8 mouse cellular contexts compared by ENCODE assay signal in genomic region chr14:46779217-46779616, GRCm38 (mm10). TPM values are rescaled to one million over a fixed set of nuclear protein-coding genes. Genes with fewer than 3 reads are reported as not detected.
A peak's percentile ranks its signal among the peaks of the same experiment; 100 is the strongest.
DNase-seq lines count a peak whose midpoint lies in the region; ATAC-seq and TF ChIP-seq lines count a peak whose summit lies in the region.

No protein-coding gene starts in this region.

- TF ChIP-seq RAD21 in CH12.LX (IDR thresholded peaks at IDR 0.05; ENCODE audit: low read depth, low read length), result no peak; the same call in 1 of the 2 replicates

- H3K9ac ChIP-seq in CH12.LX (ENCODE audit: insufficient read depth, low read depth), result no peak overlapping the region
- no peak overlapping the region for H3K9ac ChIP-seq in ES-Bruce4 (ENCODE audit: low read depth, poor library complexity, severe bottlenecking)

- dilution Hi-C loops in CH12.LX (cut with MboI; ENCODE audit: extremely low pct_ligation_motif_present, extremely low pct_unique_long_range_greater_than_20kb, low sequenced_read_pairs), result no loop called here

- H3K4me3 ChIP-seq in CH12.LX (replicated peaks in 1 of 3; ENCODE audit: low read depth in 2 of 3, low read length in 2 of 3, poor library complexity in 1 of 3), result no peak overlapping the region
- no peak overlapping the region for H3K4me3 ChIP-seq in ES-Bruce4 (ENCODE audit: low read depth, low read length)

- H3K36me3 ChIP-seq in CH12.LX (replicated peaks in 1 of 2; ENCODE audit: control insufficient read depth in 1 of 2, insufficient read depth in 1 of 2, low read length in 1 of 2) (peaks cover 53 to 91% of the 10 kb centered on the region in 2 experiments), ES-Bruce4 (ENCODE audit: control insufficient read depth, insufficient read depth, low read length, poor library complexity, severe bottlenecking) (peaks cover 36% of the 10 kb centered on the region)

- peak; percentile 50 for ATAC-seq in granulocyte monocyte progenitor cell, adult 5-6 weeks (replicated peaks; ENCODE audit: poor library complexity, severe bottlenecking)

- H3K27ac ChIP-seq in CH12.LX (ENCODE audit: insufficient read depth, low read depth) (no peak overlapping the region), ES-Bruce4 (ENCODE audit: insufficient read depth, low read length) (no peak overlapping the region)

- H3K4me1 ChIP-seq in CH12.LX (ENCODE audit: control insufficient read depth in 1 of 2, insufficient read depth in 2 of 2) (peaks cover 7 to 28% of the 10 kb centered on the region in 2 experiments), ES-Bruce4 (ENCODE audit: control insufficient read depth, insufficient read depth, low read length) (no peaks in the 10 kb centered on the region)

- H3K9me3 ChIP-seq in CH12.LX (replicated peaks; ENCODE audit: low read length), result peaks cover 30% of the 10 kb centered on the region
- H3K9me3 ChIP-seq in ES-Bruce4 (replicated peaks; ENCODE audit: control insufficient read depth, insufficient read depth, low read length, poor library complexity, severe bottlenecking), result peaks cover 13% of the 10 kb centered on the region

- in situ Hi-C loops in CH12.LX (cut with MboI; ENCODE audit: low pct_ligation_motif_present, low pct_unique_long_range_greater_than_20kb, low sequenced_read_pairs), result no loop called here

- peak; percentile 24 to 32; a peak in 1 of 4 replicates for TF ChIP-seq CTCF in CH12.LX (conservative IDR thresholded peaks at IDR 0.05 in 1 of 2, IDR thresholded peaks at IDR 0.05 in 1 of 2; ENCODE audit: low read depth in 2 of 2, low read length in 2 of 2)
- TF ChIP-seq CTCF in ES-Bruce4 (IDR thresholded peaks at IDR 0.05; ENCODE audit: low read depth, low read length), result peak; percentile 49

- no peak for TF ChIP-seq POLR2A in CH12.LX (IDR thresholded peaks at IDR 0.05; ENCODE audit: low read depth, low read length)
- no peak for TF ChIP-seq POLR2A in ES-Bruce4 (IDR thresholded peaks at IDR 0.05; ENCODE audit: insufficient read depth, low read length)

- H3K79me2 ChIP-seq in CH12.LX (replicated peaks; ENCODE audit: control insufficient read depth, extremely low read depth, insufficient read depth, poor library complexity, severe bottlenecking), result peaks cover 37% of the 10 kb centered on the region

- peak; percentile 19 for DNase-seq in kidney, postnatal 10 days
- no peak for DNase-seq in kidney, adult 11 months
- no peak for DNase-seq in CH12.LX (ENCODE audit: extremely low read depth)
- DNase-seq in left cerebral cortex, adult 18-20 months (ENCODE audit: low spot score in 2 of 2), result no peak
- no peak for DNase-seq in frontal cortex, adult 2 months (ENCODE audit: extremely low spot score in 1 of 2, low spot score in 1 of 2)
- no peak for DNase-seq in adrenal gland, postnatal 4 days (ENCODE audit: low spot score in 2 of 2)

- TF ChIP-seq EP300 in CH12.LX (IDR thresholded peaks at IDR 0.05; ENCODE audit: low read length) (no peak), ES-Bruce4 (IDR thresholded peaks at IDR 0.05; ENCODE audit: insufficient read depth, low read depth, low read length) (no peak)

- no peak overlapping the region for H3K4me2 ChIP-seq in CH12.LX (ENCODE audit: insufficient read depth, low read depth, poor library complexity, severe bottlenecking)

- H3K27me3 ChIP-seq in CH12.LX (replicated peaks) (no peaks in the 10 kb centered on the region), ES-Bruce4 (ENCODE audit: control insufficient read depth, insufficient read depth, low read length, poor library complexity, severe bottlenecking) (no peaks in the 10 kb centered on the region)

TF ChIP-seq in CH12.LX, 34 proteins besides CTCF, POLR2A, EP300 and RAD21:
- TF ChIP-seq IRF4 (IDR thresholded peaks at IDR 0.05; ENCODE audit: low read depth, low read length), result no peak
- TF ChIP-seq USF1 (IDR thresholded peaks at IDR 0.05; ENCODE audit: low read depth, low read length), result no peak
- TF ChIP-seq ZMIZ1 (IDR thresholded peaks at IDR 0.05; ENCODE audit: low read depth, low read length), result no peak
- no peak for TF ChIP-seq ZNF384 (IDR thresholded peaks at IDR 0.05; ENCODE audit: low read depth, low read length)
TF ChIP-seq in CH12.LX: peak in this region for 0.

RNA-seq across cellular contexts. Expression of gene Cnih1, which starts 9.0 kb away (rescaled TPM):
- total RNA-seq in CH12.LX (2012; rRNA removed), result 68.9 and 69.2 TPM in 2 replicates
- total RNA-seq in CH12.LX (2014; rRNA removed), result 190 and 191 TPM in 2 replicates
- 125 and 185 TPM in 2 replicates for polyA plus RNA-seq in CH12.LX (2012; ENCODE audit: insufficient read length, low read depth)
- 148 and 163 TPM in 2 replicates for polyA plus RNA-seq in ES-Bruce4 (2011; ENCODE audit: insufficient read depth, insufficient read length, low read depth, missing spikeins)
- 109 and 141 TPM in 2 replicates for total RNA-seq in granulocyte monocyte progenitor cell, adult 5-6 weeks (2014; fragmentation: Nextera tagmentation)
- total RNA-seq in granulocyte monocyte progenitor cell, adult 5-6 weeks (2017), result 69.1 and 74.7 TPM in 2 replicates
- 10 to 100 TPM; 88.2 to 91.3 TPM for total RNA-seq in left cerebral cortex, adult 18-20 months (2021)
- polyA plus RNA-seq in frontal cortex, adult 2 months (2012; rRNA removed), result 105 and 117 TPM in 2 replicates
- total RNA-seq in adrenal gland, postnatal 4 days (2021), result 10 to 100 TPM; 97.2 to 98.1 TPM

RNA-seq across cellular contexts. Expression of gene Cdkn3, which starts 18.9 kb away (rescaled TPM):
- total RNA-seq in CH12.LX (2012; rRNA removed) (16.0 and 19.6 TPM in 2 replicates), CH12.LX (2014; rRNA removed) (22.8 and 24.3 TPM in 2 replicates)
- polyA plus RNA-seq in CH12.LX (2012; ENCODE audit: insufficient read length, low read depth) (27.8 and 35.5 TPM in 2 replicates), ES-Bruce4 (2011; ENCODE audit: insufficient read depth, insufficient read length, low read depth, missing spikeins) (26.9 and 31.8 TPM in 2 replicates)
- total RNA-seq in granulocyte monocyte progenitor cell, adult 5-6 weeks (2014; fragmentation: Nextera tagmentation), result 16.5 and 38.8 TPM in 2 replicates
- 26.6 and 39.0 TPM in 2 replicates for total RNA-seq in granulocyte monocyte progenitor cell, adult 5-6 weeks (2017)
- 1 to 10 TPM; 1.0 to 1.2 TPM for total RNA-seq in left cerebral cortex, adult 18-20 months (2021)
- 0.70 and 0.97 TPM in 2 replicates for polyA plus RNA-seq in frontal cortex, adult 2 months (2012; rRNA removed)
- 10 to 100 TPM; 13.5 to 17.2 TPM for total RNA-seq in adrenal gland, postnatal 4 days (2021)

RNA-seq across cellular contexts. Expression of gene Gmfb, which starts 42.8 kb away (rescaled TPM):
- total RNA-seq in CH12.LX (2012; rRNA removed), result 27.2 and 33.8 TPM in 2 replicates
- 97.6 and 110 TPM in 2 replicates for total RNA-seq in CH12.LX (2014; rRNA removed)
- polyA plus RNA-seq in CH12.LX (2012; ENCODE audit: insufficient read length, low read depth), result 60.4 and 70.1 TPM in 2 replicates
- 105 and 114 TPM in 2 replicates for polyA plus RNA-seq in ES-Bruce4 (2011; ENCODE audit: insufficient read depth, insufficient read length, low read depth, missing spikeins)
- 56.9 and 63.9 TPM in 2 replicates for total RNA-seq in granulocyte monocyte progenitor cell, adult 5-6 weeks (2014; fragmentation: Nextera tagmentation)
- total RNA-seq in granulocyte monocyte progenitor cell, adult 5-6 weeks (2017), result 77.5 and 113 TPM in 2 replicates
- total RNA-seq in left cerebral cortex, adult 18-20 months (2021), result 100 to 1,000 TPM; 145 to 150 TPM
- 85.8 and 90.7 TPM in 2 replicates for polyA plus RNA-seq in frontal cortex, adult 2 months (2012; rRNA removed)
- total RNA-seq in adrenal gland, postnatal 4 days (2021), result 100 to 1,000 TPM; 106 to 108 TPM

RNA-seq across cellular contexts. Expression of gene Cgrrf1, which starts 52.7 kb away (rescaled TPM):
- total RNA-seq in CH12.LX (2012; rRNA removed), result 9.6 and 10.7 TPM in 2 replicates
- total RNA-seq in CH12.LX (2014; rRNA removed), result 17.1 and 19.1 TPM in 2 replicates
- polyA plus RNA-seq in CH12.LX (2012; ENCODE audit: insufficient read length, low read depth), result 9.4 and 13.1 TPM in 2 replicates
- 12.4 and 15.2 TPM in 2 replicates for polyA plus RNA-seq in ES-Bruce4 (2011; ENCODE audit: insufficient read depth, insufficient read length, low read depth, missing spikeins)
- total RNA-seq in granulocyte monocyte progenitor cell, adult 5-6 weeks (2014; fragmentation: Nextera tagmentation), result 21.5 and 28.4 TPM in 2 replicates
- 21.2 and 22.3 TPM in 2 replicates for total RNA-seq in granulocyte monocyte progenitor cell, adult 5-6 weeks (2017)
- 10 to 100 TPM; 32.3 to 35.0 TPM for total RNA-seq in left cerebral cortex, adult 18-20 months (2021)
- polyA plus RNA-seq in frontal cortex, adult 2 months (2012; rRNA removed), result 33.4 and 38.2 TPM in 2 replicates
- 10 to 100 TPM; 34.9 to 36.8 TPM for total RNA-seq in adrenal gland, postnatal 4 days (2021)

Comparison
In these comparisons a context has a peak if more than half of its experiments do, and no peak if none do; other contexts are left out.
1. RNA of gene Cdkn3, which starts 18.9 kb away (total RNA-seq): 16.5 to 39.0 TPM in granulocyte monocyte progenitor cell, adult 5-6 weeks, 16.0 to 24.3 TPM in CH12.LX and 13.5 to 17.2 TPM in adrenal gland, postnatal 4 days; 1.0 to 1.2 TPM in left cerebral cortex, adult 18-20 months; every median in the first group is over 4 times any median in the second.